Mouse (Mus musculus) neutrophil, adult 65 days (primary cell): Measurements from ENCODE around the gene Dgkb. TPM values are rescaled to one million over a fixed set of nuclear protein-coding genes. Genes with fewer than 3 reads are reported as not detected.

Experiments used
- total RNA-seq: library from RNA; stranded (reverse); gene quantifications from 2 replicates; pipeline ENCODE4 v1.2.4, GENCODE M21; 2023

The Dgkb gene
- not detected in 2 replicates for total RNA-seq

DNA sequence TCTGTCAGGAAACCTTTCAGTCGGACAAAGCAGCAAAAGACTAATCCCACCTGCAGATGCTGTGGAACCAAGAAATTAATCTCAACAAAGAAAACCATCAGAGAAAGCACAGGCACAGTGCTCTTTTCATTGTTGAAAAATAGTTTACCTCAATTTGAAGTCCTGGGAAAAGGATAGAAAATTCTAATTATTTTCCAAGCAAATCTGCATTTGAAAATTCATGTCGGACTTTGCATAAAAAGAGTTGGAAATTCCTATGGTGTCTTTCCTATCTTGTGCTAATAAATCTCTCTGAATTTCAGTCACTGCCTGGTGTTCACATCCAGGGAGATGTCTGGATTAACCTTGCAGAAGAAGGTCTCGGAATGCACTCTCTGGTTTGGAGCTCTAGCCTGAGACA is at the start of gene Dgkb:
TSS of gene Dgkb (plus strand) at position 301 of the 400 bp plus-strand sequence.

